Mouse (Mus musculus): ENCODE data around the gene Gm6169. TPM values are rescaled to one million over a fixed set of nuclear protein-coding genes. Genes with fewer than 3 reads are reported as not detected.
"Not testable (repeated sequence)": the region's sequence is repeated elsewhere in the genome, so short reads cannot be mapped to it uniquely, and the experiment has no call there.

Gm6169 gene
- polyA plus RNA-seq, 2 experiments: 2.1 to 5.1 TPM

GRCm38 (mm10) chr13:97066649-97067550 is 32.1 kb downstream of the Gm6169 start, which contains the start of gene Fam169a:
Fam169a (plus strand) TSS chr13:97067286.
- TF ChIP-seq POLR2A (IDR thresholded peaks at IDR 0.05; ENCODE audit: borderline replicate concordance, extremely low read depth, insufficient read depth, insufficient read length): no peak
- Histone ChIP-seq H3K4me1 (ENCODE audit: control insufficient read depth, insufficient read depth, low read length) (no peaks in the 10 kb centered on the region; the same call in 1 of the 2 replicates), H3K4me2 (replicated peaks; ENCODE audit: low read depth, low read length, severe bottlenecking) (no peak within 1 kb of the TSS), H3K27ac (replicated peaks; ENCODE audit: low read depth, low read length) (no peak within 1 kb of the TSS), H3K9ac (ENCODE audit: low read depth, low read length, severe bottlenecking) (no peak within 1 kb of the TSS), H3K36me3 (ENCODE audit: control insufficient read depth, insufficient read depth, low read length) (no peaks in the 10 kb centered on the region), H3K27me3 (ENCODE audit: control insufficient read depth, insufficient read depth, low read length) (0 out of 2 replicates have a peak, but pooled peaks cover 3% of the 10 kb centered on the region), H3K4me3 (replicated peaks; ENCODE audit: low read length) (no peak within 1 kb of the TSS), H3K9me3 (ENCODE audit: control insufficient read depth, low read length) (no peaks in the 10 kb centered on the region)
- 65% methylated on average over 15 of the region's 15 CpGs for WGBS
- DNase-seq (ENCODE audit: low spot score) (no peak), ATAC-seq (ENCODE audit: low FRiP score, low read depth) (no peak)

- H3K4me3 ChIP-seq (replicated peaks; ENCODE audit: low read length); H3K9ac ChIP-seq (ENCODE audit: low read depth, low read length, severe bottlenecking); H3K4me2 ChIP-seq (replicated peaks; ENCODE audit: low read depth, low read length, severe bottlenecking); H3K9me3 ChIP-seq (ENCODE audit: control insufficient read depth, low read length); ATAC-seq (ENCODE audit: low FRiP score, low read depth); H3K4me1 ChIP-seq (ENCODE audit: control insufficient read depth, insufficient read depth, low read length); H3K27me3 ChIP-seq (ENCODE audit: control insufficient read depth, insufficient read depth, low read length); H3K36me3 ChIP-seq (ENCODE audit: control insufficient read depth, insufficient read depth, low read length); H3K27ac ChIP-seq (replicated peaks; ENCODE audit: low read depth, low read length); DNase-seq (ENCODE audit: low spot score): not testable (repeated sequence)
- 44% methylated on average over 18 of the region's 18 CpGs for WGBS
Observed at GRCm38 (mm10) chr13:97064844-97065621, 34.0 kb downstream of the Gm6169 start.

GRCm38 (mm10) chr13:97064413-97064812 is 34.6 kb downstream of the Gm6169 start:
- TF ChIP-seq POLR2A (IDR thresholded peaks at IDR 0.05; ENCODE audit: borderline replicate concordance, extremely low read depth, insufficient read depth, insufficient read length): no peak
- Histone ChIP-seq H3K27ac (replicated peaks; ENCODE audit: low read depth, low read length) (no peak overlapping the region), H3K36me3 (ENCODE audit: control insufficient read depth, insufficient read depth, low read length) (no peaks in the 10 kb centered on the region), H3K27me3 (ENCODE audit: control insufficient read depth, insufficient read depth, low read length) (no peaks in the 10 kb centered on the region), H3K4me1 (ENCODE audit: control insufficient read depth, insufficient read depth, low read length) (peaks cover 2% of the 10 kb centered on the region; the same call in 1 of the 2 replicates), H3K4me3 (replicated peaks; ENCODE audit: low read length) (no peak overlapping the region), H3K9me3 (ENCODE audit: control insufficient read depth, low read length) (no peaks in the 10 kb centered on the region), H3K4me2 (replicated peaks; ENCODE audit: low read depth, low read length, severe bottlenecking) (no peak overlapping the region), H3K9ac (ENCODE audit: low read depth, low read length, severe bottlenecking) (no peak overlapping the region)
- DNase-seq (ENCODE audit: low spot score) (no peak), ATAC-seq (ENCODE audit: low FRiP score, low read depth) (no peak)
- 50% methylated on average over 3 of the region's 3 CpGs for WGBS

GRCm38 (mm10) chr13:97063431-97063830 is 35.6 kb downstream of the Gm6169 start:
- no peak overlapping the region for H3K27ac ChIP-seq (replicated peaks; ENCODE audit: low read depth, low read length)
- H3K4me1 ChIP-seq (ENCODE audit: control insufficient read depth, insufficient read depth, low read length): peaks cover 2% of the 10 kb centered on the region; the same call in 1 of the 2 replicates
- H3K36me3 ChIP-seq (ENCODE audit: control insufficient read depth, insufficient read depth, low read length): no peaks in the 10 kb centered on the region
- ATAC-seq (ENCODE audit: low FRiP score, low read depth) (no peak), DNase-seq (ENCODE audit: low spot score) (no peak)
- TF ChIP-seq POLR2A (IDR thresholded peaks at IDR 0.05; ENCODE audit: borderline replicate concordance, extremely low read depth, insufficient read depth, insufficient read length): no peak
- H3K27me3 ChIP-seq (ENCODE audit: control insufficient read depth, insufficient read depth, low read length): no peaks in the 10 kb centered on the region
- H3K4me3 ChIP-seq (replicated peaks; ENCODE audit: low read length): no peak overlapping the region
- no peaks in the 10 kb centered on the region for H3K9me3 ChIP-seq (ENCODE audit: control insufficient read depth, low read length)
- no peak overlapping the region for H3K9ac ChIP-seq (ENCODE audit: low read depth, low read length, severe bottlenecking)
- 61% methylated on average over 2 of the region's 2 CpGs for WGBS
- H3K4me2 ChIP-seq (replicated peaks; ENCODE audit: low read depth, low read length, severe bottlenecking): no peak overlapping the region

GRCm38 (mm10) chr13:97062151-97062550 is 36.9 kb downstream of the Gm6169 start:
- ATAC-seq (ENCODE audit: low FRiP score, low read depth) (no peak), DNase-seq (ENCODE audit: low spot score) (no peak)
- Histone ChIP-seq H3K36me3 (ENCODE audit: control insufficient read depth, insufficient read depth, low read length) (no peaks in the 10 kb centered on the region), H3K9ac (ENCODE audit: low read depth, low read length, severe bottlenecking) (no peak overlapping the region), H3K27me3 (ENCODE audit: control insufficient read depth, insufficient read depth, low read length) (no peaks in the 10 kb centered on the region), H3K27ac (replicated peaks; ENCODE audit: low read depth, low read length) (no peak overlapping the region), H3K9me3 (ENCODE audit: control insufficient read depth, low read length) (no peaks in the 10 kb centered on the region), H3K4me2 (replicated peaks; ENCODE audit: low read depth, low read length, severe bottlenecking) (no peak overlapping the region), H3K4me3 (replicated peaks; ENCODE audit: low read length) (no peak overlapping the region), H3K4me1 (ENCODE audit: control insufficient read depth, insufficient read depth, low read length) (peaks cover 2% of the 10 kb centered on the region; the same call in 1 of the 2 replicates)
- 90% methylated on average over 3 of the region's 3 CpGs for WGBS
- TF ChIP-seq POLR2A (IDR thresholded peaks at IDR 0.05; ENCODE audit: borderline replicate concordance, extremely low read depth, insufficient read depth, insufficient read length): no peak

Data from limb, embryonic 14.5 days (tissue).